Mouse (Mus musculus) 416B (cell line): Measurements from ENCODE around the gene Tns1.
"Not testable (repeated sequence)": the region's sequence is repeated elsewhere in the genome, so short reads cannot be mapped to it uniquely, and the experiment has no call there.

Experiments
- DNase-seq: peaks from one replicate; pipeline ENCODE4 v3.0.0; 2011; ENCODE audit warnings: low read depth

The Tns1 gene

DNA sequence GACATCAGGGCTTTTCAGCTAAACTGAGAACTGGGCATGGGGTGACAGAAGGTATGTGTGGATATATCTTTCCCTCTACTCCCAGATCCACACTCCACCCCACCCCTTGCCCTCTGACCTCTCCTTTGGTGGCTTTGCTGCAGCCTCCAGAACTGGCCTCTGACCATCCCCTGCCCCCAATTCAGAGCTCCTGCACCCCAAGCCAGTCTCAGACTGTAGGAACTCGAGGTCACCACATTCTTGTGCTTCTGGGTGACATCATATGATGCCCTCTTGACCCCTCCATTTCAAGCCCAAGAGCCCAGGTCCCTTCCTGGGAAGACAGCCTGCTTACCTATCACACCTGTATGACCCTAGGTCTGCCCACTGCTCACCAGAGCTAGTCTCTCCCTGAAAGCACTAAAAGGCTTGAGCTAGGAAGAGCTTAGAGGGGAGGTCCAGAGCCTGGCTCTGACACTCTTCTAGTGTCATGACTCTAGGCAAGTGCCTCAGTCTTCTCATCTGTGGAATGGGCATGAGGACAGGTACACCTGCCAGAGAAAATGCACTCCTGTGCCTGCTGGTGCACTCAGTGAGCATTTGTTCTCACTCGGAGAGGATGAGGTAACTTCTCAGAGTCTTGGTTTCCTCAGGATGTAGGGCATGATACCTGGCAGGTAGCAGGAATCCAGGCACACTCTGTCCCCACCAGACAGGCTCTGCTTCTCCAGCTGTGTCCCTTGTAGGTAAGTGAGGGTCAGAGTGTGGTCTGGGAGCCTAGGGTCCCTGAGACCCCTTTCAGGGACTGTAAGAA, 214.9 kb downstream of the Tns1 start:
- DNase-seq = no peak

GRCm38 (mm10) chr1:73908081-73908960, 215.9 kb downstream of the Tns1 start:
- DNase-seq = no peak

DNA sequence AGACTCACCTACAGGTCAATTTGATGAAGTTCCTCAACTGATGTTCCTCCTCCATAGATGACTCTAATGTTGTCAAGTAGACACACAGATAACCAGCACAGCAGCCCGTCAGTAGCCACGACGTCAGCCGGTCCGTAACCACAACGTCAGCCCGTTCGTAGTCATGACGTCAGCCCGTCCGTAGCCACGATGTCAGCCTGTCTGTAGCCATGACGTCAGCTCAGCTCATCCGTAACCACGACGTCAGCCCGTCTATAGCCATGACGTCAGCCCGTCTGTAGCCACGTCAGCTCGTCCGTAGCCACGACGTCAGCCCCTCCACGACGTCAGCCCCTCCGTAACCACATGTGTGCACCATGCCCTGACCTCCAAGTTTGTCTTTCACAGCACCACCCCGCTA, 217.1 kb downstream of the Tns1 start:
- no peak for DNase-seq

- DNase-seq = no peak
Measured at GRCm38 (mm10) chr1:73906376-73906775, 217.9 kb downstream of the Tns1 start.

DNA sequence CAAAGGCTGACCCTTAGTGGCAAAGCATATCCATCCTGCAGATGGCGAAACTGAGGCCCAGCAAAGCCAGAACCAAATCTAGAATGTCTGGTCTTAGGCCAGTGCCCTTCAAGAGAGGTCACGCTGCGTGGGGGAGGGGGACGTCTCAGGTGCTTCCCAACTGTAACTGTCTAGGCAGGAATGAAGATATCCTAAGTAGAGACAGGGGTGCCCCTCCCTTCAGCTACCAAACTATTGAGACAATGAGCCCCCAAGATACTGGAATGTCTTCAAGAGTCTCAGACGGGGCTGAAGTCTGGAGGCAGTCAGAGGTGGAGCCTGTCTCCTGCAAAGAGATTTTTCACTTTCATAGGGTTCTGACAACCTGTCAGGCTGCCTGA, 218.4 kb downstream of the Tns1 start:
- DNase-seq = no peak

- DNase-seq = peak; percentile 30
Measured at GRCm38 (mm10) chr1:73905111-73905810, 219.0 kb downstream of the Tns1 start.

GRCm38 (mm10) chr1:73904641-73905040, 219.6 kb downstream of the Tns1 start:
- no peak for DNase-seq

DNA sequence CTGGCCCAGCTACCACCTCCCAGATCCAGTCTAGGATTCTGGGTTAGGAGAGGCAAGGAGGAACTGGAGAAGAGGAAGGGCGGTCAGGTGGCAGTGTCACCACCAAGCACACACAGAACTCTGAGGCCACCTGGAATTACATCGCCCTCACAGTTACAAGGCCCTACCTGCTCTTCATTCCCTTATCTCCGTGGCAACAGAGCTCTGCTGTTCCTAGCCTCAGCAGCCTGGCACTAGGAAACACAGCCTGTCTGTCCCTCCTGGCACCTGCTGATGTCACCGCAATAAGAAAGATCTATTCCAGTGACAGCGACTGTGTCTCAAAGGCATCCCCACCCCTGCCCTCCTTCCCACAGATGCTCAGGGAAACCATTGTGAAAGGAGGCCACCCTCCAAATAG, 221.2 kb downstream of the Tns1 start:
- no peak for DNase-seq

- DNase-seq = peak; percentile 80
Measured at GRCm38 (mm10) chr1:73902171-73902991, 221.9 kb downstream of the Tns1 start.

GRCm38 (mm10) chr1:73901496-73901899, 222.8 kb downstream of the Tns1 start:
- peak; percentile 71 for DNase-seq

DNA sequence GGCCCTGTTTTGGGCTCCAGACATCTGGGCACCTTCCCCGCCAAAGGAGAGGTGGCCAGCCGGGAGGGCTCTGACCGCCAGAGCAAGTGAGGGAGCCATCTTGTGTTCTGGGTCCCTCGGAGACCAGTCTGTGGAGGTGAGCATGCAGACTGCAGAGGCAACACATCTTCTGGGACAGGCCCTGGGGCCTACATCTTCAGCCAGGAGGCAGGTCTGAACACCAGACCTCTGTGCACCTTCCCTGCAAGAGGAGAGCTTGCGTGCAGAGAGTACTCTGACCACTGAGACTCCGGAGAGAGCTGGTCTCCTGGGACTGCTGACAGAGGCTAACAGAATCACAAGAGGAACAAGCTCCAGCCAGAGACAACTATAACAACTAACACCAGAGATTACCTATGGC, 228.8 kb downstream of the Tns1 start:
- not testable (repeated sequence) for DNase-seq

DNA sequence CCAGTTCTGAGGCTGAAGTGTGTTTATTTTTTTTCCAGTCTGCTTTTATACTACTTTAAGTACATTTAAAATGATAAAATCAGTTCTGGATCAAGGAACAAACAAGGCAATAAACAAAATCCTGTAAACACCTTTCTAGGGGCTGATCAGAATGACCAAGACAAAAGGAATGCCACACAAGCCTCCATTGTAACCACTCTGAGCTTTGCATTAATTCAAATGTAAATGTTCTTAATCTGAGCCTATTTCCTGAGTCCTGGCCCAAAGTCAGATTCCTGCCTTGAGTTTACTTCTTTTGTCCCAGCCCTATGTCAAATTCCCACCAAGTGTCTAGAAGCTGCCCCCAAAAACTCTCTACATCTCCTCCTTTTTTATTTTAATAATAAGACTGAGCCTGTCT, 243.5 kb downstream of the Tns1 start:
- DNase-seq = no peak

DNA sequence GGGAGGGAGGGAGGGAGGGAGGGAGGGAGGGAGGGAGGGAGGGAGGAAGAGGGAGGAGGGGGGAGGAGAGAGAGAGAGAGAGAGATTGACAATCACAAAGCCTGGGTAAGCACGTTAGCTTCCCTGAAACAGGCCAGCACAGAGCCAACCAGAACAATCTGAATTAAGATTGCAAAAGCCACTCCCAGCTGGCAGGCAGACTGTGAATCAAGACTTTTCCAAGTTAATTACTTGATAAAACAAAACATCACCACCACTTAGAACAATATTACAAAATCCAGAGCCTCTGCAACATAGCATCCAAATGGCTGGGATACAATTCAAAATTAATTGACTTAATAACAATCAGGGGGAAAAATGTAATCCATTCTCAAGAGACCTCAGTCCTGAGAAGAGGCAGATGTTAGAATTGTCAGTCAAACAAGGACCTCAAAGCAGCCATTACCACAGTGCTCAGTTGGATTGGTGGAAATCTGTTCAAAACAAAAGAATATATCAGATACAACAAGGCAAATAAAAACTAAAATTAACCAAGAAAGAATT, 248.5 kb downstream of the Tns1 start:
- DNase-seq = no peak

GRCm38 (mm10) chr1:73864314-73864713, 259.9 kb downstream of the Tns1 start:
- no peak for DNase-seq

GRCm38 (mm10) chr1:73863074-73863431, 261.2 kb downstream of the Tns1 start:
- DNase-seq = no peak

GRCm38 (mm10) chr1:73862323-73863073, 261.8 kb downstream of the Tns1 start:
- peak; percentile 1 for DNase-seq

GRCm38 (mm10) chr1:73860421-73860820, 263.8 kb downstream of the Tns1 start:
- no peak for DNase-seq
